Mouse (Mus musculus): ENCODE measurements around the gene Phc2. TPM values are rescaled to one million over a fixed set of nuclear protein-coding genes. Genes with fewer than 3 reads are reported as not detected.

The Phc2 gene
- polyA plus RNA-seq, 1 experiment from 2014 or later: 46.9 TPM

- peaks cover 4% of the 10 kb centered on the region; the same call in 1 of the 2 replicates for H3K27me3 ChIP-seq (replicated peaks)
- H3K9me3 ChIP-seq: no peaks in the 10 kb centered on the region
- peak within 1 kb of the TSS; percentile 19; the same call in 1 of the 2 replicates for H3K4me2 ChIP-seq
- WGBS: 46% methylated on average over 15 of the region's 15 CpGs
- H3K4me1 ChIP-seq: peaks cover 11% of the 10 kb centered on the region
- 0 out of 2 replicates have a peak within 1 kb of the TSS, but pooled peaks have one; percentile 18 for H3K27ac ChIP-seq
- H3K9ac ChIP-seq: no peak within 1 kb of the TSS
- ATAC-seq (ENCODE audit: insufficient read depth, low FRiP score, low read depth): no peak
- H3K4me3 ChIP-seq (replicated peaks): no peak within 1 kb of the TSS
- no peaks in the 10 kb centered on the region for H3K36me3 ChIP-seq
Observed at GRCm38 (mm10) chr4:128618246-128618911, 36.1 kb upstream of the Phc2 start, which contains the start of gene Tlr12. Tlr12 (minus strand) TSS chr4:128618619.

GRCm38 (mm10) chr4:128618963-128619362 lies 35.5 kb upstream of the Phc2 start:
- no peak overlapping the region for H3K4me3 ChIP-seq (replicated peaks)
- H3K4me2 ChIP-seq: no peak overlapping the region
- 35% methylated on average over 2 of the region's 2 CpGs for WGBS
- H3K9me3 ChIP-seq: no peaks in the 10 kb centered on the region
- 0 out of 2 replicates have a peak overlapping the region, but pooled peaks have one; percentile 18 for H3K27ac ChIP-seq
- no peak overlapping the region for H3K9ac ChIP-seq
- peaks cover 11% of the 10 kb centered on the region for H3K4me1 ChIP-seq
- H3K36me3 ChIP-seq: no peaks in the 10 kb centered on the region
- no peak for ATAC-seq (ENCODE audit: insufficient read depth, low FRiP score, low read depth)
- peaks cover 4% of the 10 kb centered on the region; the same call in 1 of the 2 replicates for H3K27me3 ChIP-seq (replicated peaks)

- ATAC-seq (ENCODE audit: insufficient read depth, low FRiP score, low read depth): no peak
- Histone ChIP-seq H3K9ac (no peak overlapping the region), H3K9me3 (no peaks in the 10 kb centered on the region), H3K4me3 (replicated peaks) (no peak overlapping the region), H3K4me1 (peaks cover 11% of the 10 kb centered on the region), H3K27ac (no peak overlapping the region), H3K36me3 (no peaks in the 10 kb centered on the region), H3K27me3 (replicated peaks) (peaks cover 4% of the 10 kb centered on the region; the same call in 1 of the 2 replicates), H3K4me2 (no peak overlapping the region)
- WGBS: 67% methylated on average over 6 of the region's 6 CpGs
Observed at GRCm38 (mm10) chr4:128620572-128620971, 33.9 kb upstream of the Phc2 start.

- no peak for ATAC-seq (ENCODE audit: insufficient read depth, low FRiP score, low read depth)
- H3K4me3 ChIP-seq (replicated peaks): no peak overlapping the region
- no peak overlapping the region for H3K9ac ChIP-seq
- 87% methylated on average over 8 of the region's 8 CpGs for WGBS
- H3K9me3 ChIP-seq: no peaks in the 10 kb centered on the region
- H3K36me3 ChIP-seq: no peaks in the 10 kb centered on the region
- peaks cover 11% of the 10 kb centered on the region for H3K4me1 ChIP-seq
- no peak overlapping the region for H3K27ac ChIP-seq
- H3K4me2 ChIP-seq: no peak overlapping the region
- H3K27me3 ChIP-seq (replicated peaks): 0 out of 2 replicates have a peak, but pooled peaks cover 4% of the 10 kb centered on the region
Observed at GRCm38 (mm10) chr4:128621109-128621508, 33.4 kb upstream of the Phc2 start.

GRCm38 (mm10) chr4:128635451-128635850 lies 19.1 kb upstream of the Phc2 start:
- ATAC-seq (ENCODE audit: insufficient read depth, low FRiP score, low read depth): no peak
- Histone ChIP-seq H3K4me2 (no peak overlapping the region), H3K27me3 (replicated peaks) (no peaks in the 10 kb centered on the region), H3K9ac (no peak overlapping the region), H3K9me3 (no peaks in the 10 kb centered on the region), H3K4me1 (peaks cover 11% of the 10 kb centered on the region), H3K36me3 (no peaks in the 10 kb centered on the region), H3K27ac (no peak overlapping the region), H3K4me3 (replicated peaks) (no peak overlapping the region)
- WGBS: 52% methylated on average over 7 of the region's 7 CpGs

GRCm38 (mm10) chr4:128635894-128636585 lies 18.5 kb upstream of the Phc2 start:
- WGBS: 40% methylated on average over 10 of the region's 10 CpGs
- no peak for ATAC-seq (ENCODE audit: insufficient read depth, low FRiP score, low read depth)
- H3K9me3 ChIP-seq: no peaks in the 10 kb centered on the region
- peak overlapping the region; percentile 66 for H3K27ac ChIP-seq
- H3K27me3 ChIP-seq (replicated peaks): no peaks in the 10 kb centered on the region
- H3K4me2 ChIP-seq: no peak overlapping the region
- no peaks in the 10 kb centered on the region for H3K36me3 ChIP-seq
- H3K9ac ChIP-seq: no peak overlapping the region
- peaks cover 9% of the 10 kb centered on the region for H3K4me1 ChIP-seq
- no peak overlapping the region for H3K4me3 ChIP-seq (replicated peaks)

GRCm38 (mm10) chr4:128637250-128637649 lies 17.3 kb upstream of the Phc2 start:
- peak overlapping the region; percentile 66; the same call in 1 of the 2 replicates for H3K27ac ChIP-seq
- H3K4me2 ChIP-seq: no peak overlapping the region
- no peaks in the 10 kb centered on the region for H3K9me3 ChIP-seq
- H3K27me3 ChIP-seq (replicated peaks): no peaks in the 10 kb centered on the region
- peaks cover 13% of the 10 kb centered on the region for H3K4me1 ChIP-seq
- H3K36me3 ChIP-seq: no peaks in the 10 kb centered on the region
- H3K9ac ChIP-seq: no peak overlapping the region
- peak; percentile 57; the same call in 1 of the 2 replicates for ATAC-seq (ENCODE audit: insufficient read depth, low FRiP score, low read depth)
- H3K4me3 ChIP-seq (replicated peaks): no peak overlapping the region
- WGBS: 28% methylated on average over 11 of the region's 11 CpGs

- Histone ChIP-seq H3K36me3 (no peaks in the 10 kb centered on the region), H3K9me3 (no peaks in the 10 kb centered on the region), H3K9ac (no peak overlapping the region), H3K4me1 (peaks cover 22% of the 10 kb centered on the region), H3K4me3 (replicated peaks) (no peak overlapping the region), H3K27ac (0 out of 2 replicates have a peak overlapping the region, but pooled peaks have one; percentile 16), H3K4me2 (no peak overlapping the region), H3K27me3 (replicated peaks) (no peaks in the 10 kb centered on the region)
- ATAC-seq (ENCODE audit: insufficient read depth, low FRiP score, low read depth): no peak
- 79% methylated on average over 18 of the region's 18 CpGs for WGBS
Observed at GRCm38 (mm10) chr4:128638265-128638923, 16.1 kb upstream of the Phc2 start.

- Histone ChIP-seq H3K27ac (peak overlapping the region; percentile 54), H3K4me3 (replicated peaks) (no peak overlapping the region), H3K9ac (no peak overlapping the region), H3K4me2 (no peak overlapping the region), H3K4me1 (peaks cover 30% of the 10 kb centered on the region), H3K9me3 (no peaks in the 10 kb centered on the region), H3K27me3 (replicated peaks) (no peaks in the 10 kb centered on the region), H3K36me3 (no peaks in the 10 kb centered on the region)
- ATAC-seq (ENCODE audit: insufficient read depth, low FRiP score, low read depth): 0 out of 2 replicates have a peak, but pooled peaks have one; percentile 41
- 43% methylated on average over 23 of the region's 23 CpGs for WGBS
Observed at GRCm38 (mm10) chr4:128641766-128642717, 12.5 kb upstream of the Phc2 start.

- H3K27ac ChIP-seq: no peak overlapping the region
- H3K36me3 ChIP-seq: no peaks in the 10 kb centered on the region
- no peaks in the 10 kb centered on the region for H3K27me3 ChIP-seq (replicated peaks)
- no peak for ATAC-seq (ENCODE audit: insufficient read depth, low FRiP score, low read depth)
- H3K4me3 ChIP-seq (replicated peaks): no peak overlapping the region
- peaks cover 30% of the 10 kb centered on the region for H3K4me1 ChIP-seq
- no peak overlapping the region for H3K9ac ChIP-seq
- WGBS: 45% methylated on average over 6 of the region's 6 CpGs
- no peaks in the 10 kb centered on the region for H3K9me3 ChIP-seq
- H3K4me2 ChIP-seq: no peak overlapping the region
Observed at GRCm38 (mm10) chr4:128645896-128646295, 8.6 kb upstream of the Phc2 start.

- Histone ChIP-seq H3K4me2 (no peak overlapping the region), H3K9ac (no peak overlapping the region), H3K4me1 (peaks cover 28% of the 10 kb centered on the region), H3K27ac (no peak overlapping the region), H3K36me3 (no peaks in the 10 kb centered on the region), H3K9me3 (no peaks in the 10 kb centered on the region), H3K27me3 (replicated peaks) (no peaks in the 10 kb centered on the region), H3K4me3 (replicated peaks) (no peak overlapping the region)
- WGBS: 29% methylated on average over 7 of the region's 7 CpGs
- no peak for ATAC-seq (ENCODE audit: insufficient read depth, low FRiP score, low read depth)
Observed at GRCm38 (mm10) chr4:128646762-128647161, 7.7 kb upstream of the Phc2 start.
